Mouse (Mus musculus): ENCODE measurements around the gene Rasal2. TPM values are rescaled to one million over a fixed set of nuclear protein-coding genes. Genes with fewer than 3 reads are reported as not detected.

The Rasal2 gene
- total RNA-seq, 1 experiment: 8.1 TPM

- no peaks in the 10 kb centered on the region for H3K36me3 ChIP-seq (ENCODE audit: control insufficient read depth, insufficient read depth, low read length, poor library complexity, severe bottlenecking)
- no peaks in the 10 kb centered on the region for H3K4me1 ChIP-seq (ENCODE audit: control insufficient read depth in 2 of 2, insufficient read depth in 2 of 2, low read length in 2 of 2, poor library complexity in 1 of 2)
- no peak overlapping the region for H3K4me3 ChIP-seq (ENCODE audit: insufficient read depth in 1 of 2, low read depth in 1 of 2, low read length in 2 of 2, poor library complexity in 1 of 2, severe bottlenecking in 1 of 2)
- TF ChIP-seq HCFC1 (IDR thresholded peaks at IDR 0.05; ENCODE audit: borderline replicate concordance, insufficient read depth, low read length) (no peak), ZNF384 (IDR thresholded peaks at IDR 0.05; ENCODE audit: low read depth, low read length) (no peak)
- H3K9me3 ChIP-seq (ENCODE audit: control insufficient read depth, insufficient read depth, low read depth, low read length): no peaks in the 10 kb centered on the region
- in situ Hi-C loops (cut with MboI; ENCODE audit: low sequenced_read_pairs in 2 of 2, unreplicated experiment in 2 of 2): no loop called here
- H3K9ac ChIP-seq (ENCODE audit: insufficient read depth, low read depth, low read length, poor library complexity, severe bottlenecking): no peak overlapping the region
- no peak for DNase-seq (ENCODE audit: low read depth, low spot score)
- no peak overlapping the region for H3K27ac ChIP-seq (ENCODE audit: insufficient read depth, low read depth, low read length, poor library complexity, severe bottlenecking)
Measured at GRCm38 (mm10) chr1:157247341-157247740, 165.1 kb downstream of the Rasal2 start.

GRCm38 (mm10) chr1:157246779-157247178 is 165.6 kb downstream of the Rasal2 start:
- H3K9ac ChIP-seq (ENCODE audit: insufficient read depth, low read depth, low read length, poor library complexity, severe bottlenecking): no peak overlapping the region
- no peaks in the 10 kb centered on the region for H3K4me1 ChIP-seq (ENCODE audit: control insufficient read depth in 2 of 2, insufficient read depth in 2 of 2, low read length in 2 of 2, poor library complexity in 1 of 2)
- no peak for TF ChIP-seq CHD2 (IDR thresholded peaks at IDR 0.05; ENCODE audit: low read depth, low read length)
- TF ChIP-seq ZC3H11A (IDR thresholded peaks at IDR 0.05; ENCODE audit: borderline replicate concordance, low read depth, low read length): no peak
- TF ChIP-seq HCFC1 (IDR thresholded peaks at IDR 0.05; ENCODE audit: borderline replicate concordance, insufficient read depth, low read length): no peak
- no peak for TF ChIP-seq ZNF384 (IDR thresholded peaks at IDR 0.05; ENCODE audit: low read depth, low read length)
- no peak for TF ChIP-seq MAFK (IDR thresholded peaks at IDR 0.05; ENCODE audit: insufficient read depth, low read depth, low read length)
- in situ Hi-C loops (cut with MboI; ENCODE audit: low sequenced_read_pairs in 2 of 2, unreplicated experiment in 2 of 2): no loop called here
- DNase-seq (ENCODE audit: low read depth, low spot score): no peak
- no peak overlapping the region for H3K27ac ChIP-seq (ENCODE audit: insufficient read depth, low read depth, low read length, poor library complexity, severe bottlenecking)
- no peaks in the 10 kb centered on the region for H3K9me3 ChIP-seq (ENCODE audit: control insufficient read depth, insufficient read depth, low read depth, low read length)
- no peaks in the 10 kb centered on the region for H3K36me3 ChIP-seq (ENCODE audit: control insufficient read depth, insufficient read depth, low read length, poor library complexity, severe bottlenecking)
- H3K4me3 ChIP-seq (ENCODE audit: insufficient read depth in 1 of 2, low read depth in 1 of 2, low read length in 2 of 2, poor library complexity in 1 of 2, severe bottlenecking in 1 of 2): no peak overlapping the region

- H3K4me1 ChIP-seq (ENCODE audit: control insufficient read depth in 2 of 2, insufficient read depth in 2 of 2, low read length in 2 of 2, poor library complexity in 1 of 2): no peaks in the 10 kb centered on the region
- no peaks in the 10 kb centered on the region for H3K36me3 ChIP-seq (ENCODE audit: control insufficient read depth, insufficient read depth, low read length, poor library complexity, severe bottlenecking)
- TF ChIP-seq CHD2 (IDR thresholded peaks at IDR 0.05; ENCODE audit: low read depth, low read length) (no peak), HCFC1 (IDR thresholded peaks at IDR 0.05; ENCODE audit: borderline replicate concordance, insufficient read depth, low read length) (no peak), ZNF384 (IDR thresholded peaks at IDR 0.05; ENCODE audit: low read depth, low read length) (no peak), MAFK (IDR thresholded peaks at IDR 0.05; ENCODE audit: insufficient read depth, low read depth, low read length) (no peak), ZC3H11A (IDR thresholded peaks at IDR 0.05; ENCODE audit: borderline replicate concordance, low read depth, low read length) (no peak)
- no peak overlapping the region for H3K27ac ChIP-seq (ENCODE audit: insufficient read depth, low read depth, low read length, poor library complexity, severe bottlenecking)
- H3K9ac ChIP-seq (ENCODE audit: insufficient read depth, low read depth, low read length, poor library complexity, severe bottlenecking): no peak overlapping the region
- no peaks in the 10 kb centered on the region for H3K9me3 ChIP-seq (ENCODE audit: control insufficient read depth, insufficient read depth, low read depth, low read length)
- in situ Hi-C loops (cut with MboI; ENCODE audit: low sequenced_read_pairs in 2 of 2, unreplicated experiment in 2 of 2): no loop called here
- no peak overlapping the region for H3K4me3 ChIP-seq (ENCODE audit: insufficient read depth in 1 of 2, low read depth in 1 of 2, low read length in 2 of 2, poor library complexity in 1 of 2, severe bottlenecking in 1 of 2)
- DNase-seq (ENCODE audit: low read depth, low spot score): no peak
Measured at GRCm38 (mm10) chr1:157244453-157244790, 168.0 kb downstream of the Rasal2 start.

- DNase-seq (ENCODE audit: low read depth, low spot score): no peak
- TF ChIP-seq ZC3H11A (IDR thresholded peaks at IDR 0.05; ENCODE audit: borderline replicate concordance, low read depth, low read length) (no peak), ZNF384 (IDR thresholded peaks at IDR 0.05; ENCODE audit: low read depth, low read length) (no peak), HCFC1 (IDR thresholded peaks at IDR 0.05; ENCODE audit: borderline replicate concordance, insufficient read depth, low read length) (no peak), MAFK (IDR thresholded peaks at IDR 0.05; ENCODE audit: insufficient read depth, low read depth, low read length) (no peak), CHD2 (IDR thresholded peaks at IDR 0.05; ENCODE audit: low read depth, low read length) (no peak)
- no peak overlapping the region for H3K27ac ChIP-seq (ENCODE audit: insufficient read depth, low read depth, low read length, poor library complexity, severe bottlenecking)
Measured at GRCm38 (mm10) chr1:157243576-157244452, 168.6 kb downstream of the Rasal2 start.

More at GRCm38 (mm10) chr1:157243576-157244452, 168.6 kb downstream of the Rasal2 start:
- Histone ChIP-seq H3K4me1 (ENCODE audit: control insufficient read depth in 2 of 2, insufficient read depth in 2 of 2, low read length in 2 of 2, poor library complexity in 1 of 2) (no peaks in the 10 kb centered on the region), H3K4me3 (ENCODE audit: insufficient read depth in 1 of 2, low read depth in 1 of 2, low read length in 2 of 2, poor library complexity in 1 of 2, severe bottlenecking in 1 of 2) (no peak overlapping the region), H3K9ac (ENCODE audit: insufficient read depth, low read depth, low read length, poor library complexity, severe bottlenecking) (no peak overlapping the region), H3K9me3 (ENCODE audit: control insufficient read depth, insufficient read depth, low read depth, low read length) (no peaks in the 10 kb centered on the region), H3K36me3 (ENCODE audit: control insufficient read depth, insufficient read depth, low read length, poor library complexity, severe bottlenecking) (no peaks in the 10 kb centered on the region)
- in situ Hi-C loops (cut with MboI; ENCODE audit: low sequenced_read_pairs in 2 of 2, unreplicated experiment in 2 of 2): no loop called here
